Mouse (Mus musculus) thymus, postnatal 0 days (tissue): ENCODE data around the gene Gpsm1. TPM values are rescaled to one million over a fixed set of nuclear protein-coding genes. Genes with fewer than 3 reads are reported as not detected.

Experiments used
- DNase-seq: peaks from one replicate; pipeline ENCODE4 v3.0.0-alpha.2; 2015; ENCODE audit warnings: low spot score
- polyA plus RNA-seq: library from polyadenylated mRNA; unstranded; fragments of >200 nt; fragmentation: Nextera tagmentation; extraction: Ambion mirVana; gene quantifications from 2 replicates; pipeline ENCODE4 v1.2.1, GENCODE M21; 2015

Gene Gpsm1
- polyA plus RNA-seq, 1 experiment from 2014 or later, result 13.7 TPM

- DNase-seq, result no peak
Observed at GRCm38 (mm10) chr2:26311936-26312335, 3.4 kb upstream of the Gpsm1 start.

DNA sequence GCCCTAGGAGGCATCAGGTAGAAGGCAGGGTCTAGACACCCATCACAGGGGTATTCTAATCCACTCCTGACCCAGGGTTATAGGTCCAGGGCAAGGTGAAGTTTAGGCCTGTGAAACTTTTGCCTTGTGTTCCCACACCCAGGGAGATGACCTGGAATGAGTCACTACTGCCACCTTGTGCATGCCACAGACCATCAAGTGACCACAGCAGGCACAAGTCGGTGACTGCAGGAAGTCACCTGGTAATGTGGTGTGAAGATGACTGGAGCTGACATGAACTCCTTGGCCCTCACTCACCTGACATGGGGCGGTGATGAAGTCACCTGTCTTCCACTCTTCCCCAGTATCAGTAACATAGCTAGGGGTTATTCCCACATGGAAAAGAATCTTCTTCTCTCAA, 2.5 kb upstream of the Gpsm1 start:
- no peak for DNase-seq

GRCm38 (mm10) chr2:26313394-26313793, 1.9 kb upstream of the Gpsm1 start:
- no peak for DNase-seq

GRCm38 (mm10) chr2:26314281-26315071, 839 bp upstream of the Gpsm1 start:
- no peak for DNase-seq

DNA sequence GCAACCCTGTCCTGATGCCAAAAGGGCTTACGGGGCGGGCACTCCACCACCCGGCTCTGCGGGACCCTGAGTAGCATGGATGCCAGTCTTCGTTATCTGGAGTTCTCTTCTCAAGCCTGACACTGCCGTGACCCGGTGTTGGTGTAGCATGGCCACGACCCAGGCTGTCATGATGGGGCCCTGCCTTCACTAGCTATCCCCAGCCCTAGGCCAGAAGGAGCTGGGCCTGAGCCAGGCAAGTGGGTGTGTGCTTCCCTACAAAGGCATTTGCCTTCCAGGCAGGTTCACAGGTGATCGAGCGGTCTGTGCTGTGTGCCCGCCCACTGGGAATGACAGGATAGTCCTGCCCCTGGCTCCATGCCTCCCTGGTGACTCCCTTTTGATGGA, 603 bp downstream of the Gpsm1 start:
- DNase-seq, result no peak

DNA sequence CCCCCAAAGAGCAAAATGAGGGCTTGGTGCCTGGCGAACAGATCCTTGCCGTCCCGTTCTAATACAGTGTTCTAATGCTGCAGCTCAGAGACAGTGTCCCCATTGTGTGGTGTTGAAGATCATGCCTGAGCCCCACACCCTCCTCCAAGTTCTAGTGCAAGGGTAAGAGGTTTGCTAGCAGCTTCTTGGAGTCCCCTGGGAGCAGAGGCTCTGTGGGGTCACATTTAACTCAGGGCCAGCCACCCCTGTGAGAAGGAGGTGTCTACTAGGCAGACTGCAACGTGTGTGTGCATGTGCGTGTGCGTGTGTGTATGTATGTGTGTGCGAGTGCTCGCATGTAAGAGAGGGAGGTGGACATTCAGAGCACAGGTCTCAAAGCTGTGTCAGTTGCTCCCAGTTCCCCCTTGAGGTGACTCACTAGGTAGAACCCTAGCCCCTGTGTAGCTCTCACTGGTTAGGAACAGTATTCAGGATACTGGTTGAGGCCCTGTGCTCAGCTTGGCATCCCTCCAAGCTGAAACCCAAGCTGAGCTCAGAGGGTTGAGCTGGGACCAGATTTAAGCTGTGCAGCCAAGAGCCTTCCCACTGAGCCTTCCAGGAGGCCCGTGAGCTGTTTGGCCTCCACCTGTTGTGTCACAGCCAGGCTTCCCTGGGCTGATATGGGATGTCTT, 1.4 kb downstream of the Gpsm1 start:
- no peak for DNase-seq

DNA sequence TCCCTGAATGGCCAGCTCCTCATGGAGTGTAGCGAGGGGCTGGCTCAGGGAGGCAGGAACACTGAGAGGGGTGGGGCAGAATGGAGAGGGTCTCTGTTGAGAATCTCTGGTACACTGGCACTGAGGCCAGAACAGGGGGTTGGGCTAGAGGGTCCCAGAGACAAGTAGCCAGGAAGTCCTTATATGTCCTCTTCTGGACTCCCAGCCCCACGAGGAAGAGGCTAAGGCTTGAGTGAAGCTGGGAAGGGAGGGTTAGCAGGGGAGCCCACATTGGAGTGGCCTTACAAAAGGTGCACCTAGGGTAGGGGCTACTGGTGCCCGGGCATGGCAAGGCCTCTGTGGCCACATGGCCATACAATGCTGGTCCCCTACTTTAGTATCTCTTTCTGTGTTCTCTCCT, 2.1 kb downstream of the Gpsm1 start:
- DNase-seq, result no peak

GRCm38 (mm10) chr2:26317991-26318672, 2.8 kb downstream of the Gpsm1 start:
- DNase-seq, result no peak

- DNase-seq, result no peak
Observed at GRCm38 (mm10) chr2:26319109-26319508, 3.8 kb downstream of the Gpsm1 start.

- DNase-seq, result no peak
Observed at GRCm38 (mm10) chr2:26319519-26320244, 4.4 kb downstream of the Gpsm1 start.

DNA sequence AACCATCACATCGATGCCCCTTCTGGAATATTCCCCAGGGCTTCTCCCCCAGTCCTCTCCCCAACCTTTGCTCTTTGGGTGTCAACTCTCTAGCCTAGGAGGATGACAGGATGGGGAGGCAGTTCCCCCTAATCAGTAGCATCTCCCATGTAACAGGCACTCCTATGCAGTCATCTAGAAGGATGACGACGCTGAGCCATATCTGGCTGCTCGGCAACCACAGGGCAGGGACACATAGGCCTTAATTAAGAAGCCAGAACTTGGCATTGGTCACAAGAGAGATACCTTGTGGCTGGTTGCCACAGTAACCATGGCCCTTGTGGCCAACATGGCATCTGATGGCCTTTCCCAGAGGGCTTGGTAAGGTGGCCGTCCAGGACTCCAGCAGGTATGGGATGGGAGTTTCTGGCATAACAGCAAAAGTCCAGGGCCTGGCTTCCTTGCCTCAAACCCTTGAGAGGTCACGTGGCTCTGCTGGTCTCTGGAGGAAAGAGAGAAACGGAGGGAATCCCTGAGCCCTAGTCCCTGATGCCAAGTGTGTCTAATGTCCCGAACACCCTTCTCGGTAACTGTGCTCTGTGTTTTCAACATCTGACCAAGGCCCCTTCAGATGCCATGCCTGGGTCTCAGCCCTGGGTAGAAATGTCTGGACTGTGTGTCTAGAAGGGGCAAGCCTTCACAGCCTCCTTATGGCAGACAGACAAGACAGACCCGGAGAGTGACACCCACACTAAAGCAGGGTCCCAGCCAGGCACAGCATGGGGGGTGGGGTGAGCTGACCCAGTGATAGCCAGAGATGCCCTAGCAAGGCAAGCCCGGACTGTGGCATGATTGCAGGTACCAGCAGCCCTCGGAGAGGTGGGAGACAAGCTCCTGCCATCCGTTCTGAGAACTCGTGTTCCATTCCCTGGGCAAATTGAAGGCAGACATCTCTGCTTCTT, 5.2 kb downstream of the Gpsm1 start:
- DNase-seq, result no peak

DNA sequence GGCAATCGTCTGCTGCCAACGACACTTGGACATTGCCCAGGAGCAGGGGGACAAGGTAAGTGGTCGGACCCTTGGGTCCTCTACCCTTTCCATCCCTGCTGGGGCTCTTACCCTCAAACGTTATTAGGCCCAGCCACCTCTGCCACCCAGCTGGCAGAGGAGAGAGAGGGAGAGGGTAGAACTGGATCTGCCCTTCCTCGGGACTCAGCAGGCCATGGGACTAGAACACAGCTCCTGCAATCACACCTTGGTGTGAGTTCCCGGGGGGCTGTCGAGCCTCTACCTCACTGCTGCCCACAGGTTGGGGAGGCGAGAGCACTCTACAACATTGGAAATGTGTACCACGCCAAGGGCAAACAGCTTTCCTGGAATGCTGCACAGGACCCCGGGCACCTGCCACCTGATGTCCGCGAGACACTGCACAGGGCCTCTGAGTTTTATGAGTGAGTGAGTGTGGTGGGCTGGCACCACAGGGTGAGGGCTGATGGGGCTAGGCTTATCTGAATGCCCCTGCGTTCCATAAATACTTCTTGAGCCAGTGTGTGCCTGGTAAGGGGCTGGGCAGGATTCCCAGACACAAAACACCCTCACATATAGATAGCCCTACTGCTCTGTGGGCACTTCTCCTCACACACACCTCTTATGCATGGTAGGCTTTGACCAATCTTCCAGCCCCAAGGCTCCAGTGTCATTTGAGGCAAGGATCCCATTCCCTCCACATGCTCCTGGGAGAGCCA, 8.4 kb downstream of the Gpsm1 start:
- no peak for DNase-seq

GRCm38 (mm10) chr2:26324917-26325316, 9.6 kb downstream of the Gpsm1 start:
- DNase-seq, result peak; percentile 48

GRCm38 (mm10) chr2:26325386-26326181, 10.3 kb downstream of the Gpsm1 start:
- DNase-seq, result peak; percentile 75

- DNase-seq, result no peak
Observed at GRCm38 (mm10) chr2:26327852-26328251, 12.5 kb downstream of the Gpsm1 start.

GRCm38 (mm10) chr2:26329402-26329801, 14.1 kb downstream of the Gpsm1 start:
- no peak for DNase-seq

DNA sequence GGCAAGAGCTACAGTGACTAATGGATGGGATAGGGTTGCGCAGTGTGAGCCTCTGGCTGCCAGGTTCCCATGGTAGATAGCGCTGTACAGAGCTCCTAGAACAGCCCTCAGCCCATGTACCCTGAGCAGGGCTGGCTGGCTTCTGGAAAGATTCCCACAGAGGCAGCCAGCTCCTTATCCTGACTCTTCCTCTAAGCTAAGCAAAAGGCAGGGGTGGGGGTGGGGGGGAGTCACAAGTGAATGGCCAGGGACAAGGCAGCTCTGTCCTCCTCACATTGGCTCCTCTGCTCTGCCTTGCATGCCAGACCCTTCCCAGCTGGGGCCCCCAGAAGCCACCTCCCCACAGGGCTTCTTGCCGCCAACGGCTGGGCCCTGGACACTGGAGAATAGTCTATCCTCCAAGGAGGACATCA, 14.7 kb downstream of the Gpsm1 start:
- no peak for DNase-seq

GRCm38 (mm10) chr2:26330702-26331101, 15.4 kb downstream of the Gpsm1 start:
- no peak for DNase-seq
